Mouse (Mus musculus): Measurements from ENCODE around the gene A430089I19Rik. TPM values are rescaled to one million over a fixed set of nuclear protein-coding genes. Genes with fewer than 3 reads are reported as not detected.
"Not testable (repeated sequence)": the region's sequence is repeated elsewhere in the genome, so short reads cannot be mapped to it uniquely, and the experiment has no call there.

A430089I19Rik gene
- polyA plus RNA-seq (2016; fragmentation: Nextera tagmentation; extraction: Ambion mirVana): 0.11 and 0.14 TPM in 2 replicates

DNA sequence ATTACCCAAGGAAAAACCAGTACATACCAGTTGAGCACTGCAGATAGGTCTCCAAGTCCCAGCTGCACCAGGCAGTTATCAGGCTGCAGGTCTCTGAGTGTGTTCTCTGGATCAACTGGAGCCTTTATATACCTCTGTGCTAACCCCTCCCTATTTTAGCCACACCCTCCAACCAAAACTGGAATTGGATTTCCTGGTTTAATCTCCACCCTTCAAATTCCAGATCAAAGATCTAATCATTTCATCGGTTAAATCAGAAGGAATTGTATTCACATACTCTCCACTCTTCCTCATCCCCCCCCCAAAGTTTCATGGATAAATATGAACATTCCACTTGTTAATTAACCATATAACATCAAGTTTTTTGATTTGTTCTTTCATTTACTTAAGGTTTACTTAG, at the start of gene A430089I19Rik:
TSS of gene A430089I19Rik (minus strand) at position 101 of the 400 bp plus-strand sequence.
- not testable (repeated sequence) for H3K4me3 ChIP-seq; H3K36me3 ChIP-seq; H3K4me1 ChIP-seq; H3K27me3 ChIP-seq (ENCODE audit: insufficient read depth, poor library complexity, severe bottlenecking); H3K27ac ChIP-seq; DNase-seq (ENCODE audit: low spot score); H3K9me3 ChIP-seq
- WGBS: 86% methylated on average over 1 of the region's 1 CpGs

DNA sequence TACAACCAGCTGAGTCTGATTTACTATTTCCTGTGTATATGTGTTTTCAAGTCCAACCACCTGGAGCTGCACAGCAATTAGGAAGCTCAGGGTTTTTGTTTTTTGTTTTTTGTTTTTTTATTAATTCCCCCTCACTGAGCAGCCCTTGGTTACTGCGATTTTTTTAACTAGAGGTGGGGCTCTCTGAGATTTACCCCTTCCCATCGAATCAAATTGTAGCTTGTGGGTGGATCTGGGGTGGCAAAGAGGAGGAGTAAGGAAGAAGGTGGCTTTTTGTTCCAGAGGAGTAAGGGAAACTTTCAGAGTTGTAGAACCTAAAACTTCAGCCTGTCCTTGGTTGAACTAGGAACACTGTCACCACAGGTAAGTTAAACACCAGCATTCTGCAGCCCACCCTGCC, 32.9 kb upstream of the A430089I19Rik start, which contains the start of gene AA792892:
TSS of gene AA792892 (plus strand) at position 301 of the 400 bp plus-strand sequence.
- DNase-seq (ENCODE audit: low spot score); H3K27ac ChIP-seq; H3K9me3 ChIP-seq; H3K27me3 ChIP-seq (ENCODE audit: insufficient read depth, poor library complexity, severe bottlenecking); H3K4me3 ChIP-seq; H3K4me1 ChIP-seq; H3K36me3 ChIP-seq: not testable (repeated sequence)
- no CpG with 5 or more reads among the region's 2 CpGs for WGBS

GRCm38 (mm10) chr5:94314135-94314534, 7.5 kb upstream of the A430089I19Rik start, which contains the start of gene Gm6502:
TSS of gene Gm6502 (plus strand) at chr5:94314435.
- WGBS: no CpG with 5 or more reads among the region's 2 CpGs
- not testable (repeated sequence) for H3K27me3 ChIP-seq (ENCODE audit: insufficient read depth, poor library complexity, severe bottlenecking)

More at GRCm38 (mm10) chr5:94314135-94314534, 7.5 kb upstream of the A430089I19Rik start, which contains the start of gene Gm6502:
- not testable (repeated sequence) for H3K36me3 ChIP-seq; H3K9me3 ChIP-seq; H3K4me1 ChIP-seq; H3K4me3 ChIP-seq; DNase-seq (ENCODE audit: low spot score); H3K27ac ChIP-seq

Other genes with a start within 250 kb of the A430089I19Rik start
- gene BC061212, start 236.3 kb downstream of the A430089I19Rik start, polyA plus RNA-seq (2016; fragmentation: Nextera tagmentation; extraction: Ambion mirVana): not detected in 2 replicates
- gene Gm6351, start 230.4 kb downstream of the A430089I19Rik start, polyA plus RNA-seq (2016; fragmentation: Nextera tagmentation; extraction: Ambion mirVana): not detected in 2 replicates
- not detected in 2 replicates for gene Gm3106, start 88.8 kb downstream of the A430089I19Rik start, polyA plus RNA-seq (2016; fragmentation: Nextera tagmentation; extraction: Ambion mirVana)
- gene Gm6502, start 7.6 kb upstream of the A430089I19Rik start, polyA plus RNA-seq (2016; fragmentation: Nextera tagmentation; extraction: Ambion mirVana): not detected in 2 replicates
- not detected in 2 replicates for gene AA792892, start 33.0 kb upstream of the A430089I19Rik start, polyA plus RNA-seq (2016; fragmentation: Nextera tagmentation; extraction: Ambion mirVana)
- gene Gm7682, start 139.0 kb upstream of the A430089I19Rik start, polyA plus RNA-seq (2016; fragmentation: Nextera tagmentation; extraction: Ambion mirVana): not detected in 2 replicates
- gene Gm3139, start 219.5 kb upstream of the A430089I19Rik start, polyA plus RNA-seq (2016; fragmentation: Nextera tagmentation; extraction: Ambion mirVana): not detected in 2 replicates